Mouse (Mus musculus) kidney, adult 2 months (tissue): Measurements from ENCODE around the gene Apcs.

Experiments used
- CTCF ChIP-seq: fragments of 200-500 bp; conservative IDR thresholded peaks from 2 replicates; pipeline ENCODE4 v1.5.1; 2011; ENCODE audit warnings: low read depth, mild to moderate bottlenecking, control low read depth, low read length, moderate library complexity, mixed read lengths; ENCODE audit not compliant: insufficient read depth, insufficient read length
- POLR2A ChIP-seq: fragments of 200-500 bp; IDR thresholded peaks from one replicate; pipeline ENCODE4 v1.6.1; 2011; ENCODE audit warnings: low read depth, low read length, control low read depth

DNA sequence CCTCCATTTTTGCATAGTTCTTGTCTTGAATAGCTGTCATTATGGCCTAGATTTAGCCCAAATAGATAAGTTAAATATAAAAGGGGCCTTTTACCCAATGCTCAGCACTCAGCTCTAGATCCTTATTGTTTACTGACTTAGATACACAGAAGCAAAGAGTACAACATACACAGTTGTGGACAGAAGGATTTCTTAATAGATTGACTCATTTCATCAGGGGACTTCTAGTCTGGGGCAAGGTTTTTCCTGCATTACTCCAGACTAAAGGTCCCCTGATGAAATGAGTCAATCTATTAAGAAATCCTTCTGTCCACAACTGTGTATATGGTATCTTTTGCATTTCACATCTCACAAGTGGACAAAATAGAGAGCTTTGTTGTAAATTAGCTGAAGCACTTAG is 8.5 kb upstream of the Apcs start:
- TF ChIP-seq CTCF (no peak), POLR2A (no peak)
